Mouse (Mus musculus) lung, postnatal 0 days (tissue): ENCODE measurements around the gene Hoxa3.

Source experiments
- CTCF ChIP-seq: IDR thresholded peaks from 2 replicates; pipeline ENCODE4 v1.5.1; 2016; ENCODE audit warnings: antibody characterized with exemption, mild to moderate bottlenecking
- EP300 ChIP-seq: IDR thresholded peaks from 2 replicates; pipeline ENCODE4 v1.6.1; 2016; ENCODE audit warnings: antibody characterized with exemption, mild to moderate bottlenecking, control low read depth

GRCm38 (mm10) chr6:52177806-52178205 lies 35.3 kb downstream of the Hoxa3 start:
- TF ChIP-seq CTCF (no peak), EP300 (no peak)
